Mouse (Mus musculus): Measurements from ENCODE around the gene Astn1. TPM values are rescaled to one million over a fixed set of nuclear protein-coding genes. Genes with fewer than 3 reads are reported as not detected.

Astn1 gene
- polyA plus RNA-seq, 1 experiment from 2014 or later, result 32.0 TPM

GRCm38 (mm10) chr1:158597996-158598395, 235.9 kb downstream of the Astn1 start:
- H3K36me3 ChIP-seq, result peaks cover 22% of the 10 kb centered on the region
- no peak overlapping the region for H3K4me3 ChIP-seq
- H3K4me1 ChIP-seq (replicated peaks), result 0 out of 2 replicates have a peak, but pooled peaks cover 6% of the 10 kb centered on the region
- no peaks in the 10 kb centered on the region for H3K27me3 ChIP-seq
- no peak overlapping the region for H3K9ac ChIP-seq
- H3K4me2 ChIP-seq, result no peak overlapping the region
- 83% methylated on average over 7 of the region's 7 CpGs for WGBS
- H3K27ac ChIP-seq, result no peak overlapping the region
- H3K9me3 ChIP-seq, result no peaks in the 10 kb centered on the region
- ATAC-seq (ENCODE audit: low FRiP score), result no peak

- no peak overlapping the region for H3K9ac ChIP-seq
- 71% methylated on average over 2 of the region's 2 CpGs for WGBS
- H3K4me2 ChIP-seq, result no peak overlapping the region
- H3K4me1 ChIP-seq (replicated peaks), result 0 out of 2 replicates have a peak, but pooled peaks cover 6% of the 10 kb centered on the region
- no peaks in the 10 kb centered on the region for H3K27me3 ChIP-seq
- H3K36me3 ChIP-seq, result peaks cover 18% of the 10 kb centered on the region
- no peak for ATAC-seq (ENCODE audit: low FRiP score)
- no peaks in the 10 kb centered on the region for H3K9me3 ChIP-seq
- H3K27ac ChIP-seq, result no peak overlapping the region
- no peak overlapping the region for H3K4me3 ChIP-seq
Observed at GRCm38 (mm10) chr1:158599435-158599834, 237.4 kb downstream of the Astn1 start.

- Histone ChIP-seq H3K27me3 (no peaks in the 10 kb centered on the region), H3K27ac (no peak overlapping the region), H3K36me3 (peaks cover 31% of the 10 kb centered on the region), H3K4me1 (replicated peaks) (no peaks in the 10 kb centered on the region), H3K9me3 (no peaks in the 10 kb centered on the region), H3K4me2 (no peak overlapping the region), H3K9ac (no peak overlapping the region), H3K4me3 (no peak overlapping the region)
- no peak for ATAC-seq (ENCODE audit: low FRiP score)
- WGBS, result 34% methylated on average over 2 of the region's 2 CpGs
Observed at GRCm38 (mm10) chr1:158603056-158603455, 241.0 kb downstream of the Astn1 start.

GRCm38 (mm10) chr1:158604149-158604548, 242.1 kb downstream of the Astn1 start:
- H3K9ac ChIP-seq, result no peak overlapping the region
- ATAC-seq (ENCODE audit: low FRiP score), result no peak
- H3K4me1 ChIP-seq (replicated peaks), result no peaks in the 10 kb centered on the region
- no peaks in the 10 kb centered on the region for H3K27me3 ChIP-seq
- no peak overlapping the region for H3K4me2 ChIP-seq
- peaks cover 36% of the 10 kb centered on the region for H3K36me3 ChIP-seq
- H3K27ac ChIP-seq, result no peak overlapping the region
- 90% methylated on average over 1 of the region's 1 CpGs for WGBS
- H3K4me3 ChIP-seq, result no peak overlapping the region
- no peaks in the 10 kb centered on the region for H3K9me3 ChIP-seq

- Histone ChIP-seq H3K36me3 (peaks cover 37% of the 10 kb centered on the region), H3K4me3 (no peak overlapping the region), H3K4me1 (replicated peaks) (no peaks in the 10 kb centered on the region), H3K4me2 (no peak overlapping the region), H3K27me3 (no peaks in the 10 kb centered on the region), H3K9me3 (no peaks in the 10 kb centered on the region), H3K27ac (no peak overlapping the region), H3K9ac (no peak overlapping the region)
- 90% methylated on average over 4 of the region's 4 CpGs for WGBS
- no peak for ATAC-seq (ENCODE audit: low FRiP score)
Observed at GRCm38 (mm10) chr1:158605597-158605996, 243.5 kb downstream of the Astn1 start.

- Histone ChIP-seq H3K9me3 (no peaks in the 10 kb centered on the region), H3K27ac (no peak overlapping the region), H3K9ac (no peak overlapping the region), H3K27me3 (no peaks in the 10 kb centered on the region), H3K4me1 (replicated peaks) (no peaks in the 10 kb centered on the region), H3K4me3 (no peak overlapping the region), H3K4me2 (no peak overlapping the region), H3K36me3 (peaks cover 39% of the 10 kb centered on the region)
- WGBS, result 94% methylated on average over 10 of the region's 10 CpGs
- ATAC-seq (ENCODE audit: low FRiP score), result no peak
Observed at GRCm38 (mm10) chr1:158606324-158606723, 244.3 kb downstream of the Astn1 start.

- Histone ChIP-seq H3K9me3 (no peaks in the 10 kb centered on the region), H3K9ac (no peak overlapping the region), H3K27me3 (no peaks in the 10 kb centered on the region), H3K36me3 (peaks cover 39% of the 10 kb centered on the region), H3K4me2 (no peak overlapping the region), H3K27ac (no peak overlapping the region), H3K4me1 (replicated peaks) (no peaks in the 10 kb centered on the region), H3K4me3 (no peak overlapping the region)
- 90% methylated on average over 1 of the region's 1 CpGs for WGBS
- ATAC-seq (ENCODE audit: low FRiP score), result no peak
Observed at GRCm38 (mm10) chr1:158607201-158607600, 245.1 kb downstream of the Astn1 start.

- ATAC-seq (ENCODE audit: low FRiP score), result no peak
- Histone ChIP-seq H3K27me3 (no peaks in the 10 kb centered on the region), H3K4me3 (no peak overlapping the region), H3K4me2 (no peak overlapping the region), H3K9me3 (no peaks in the 10 kb centered on the region), H3K4me1 (replicated peaks) (no peaks in the 10 kb centered on the region), H3K27ac (no peak overlapping the region), H3K9ac (no peak overlapping the region), H3K36me3 (peaks cover 43% of the 10 kb centered on the region)
- WGBS, result 95% methylated on average over 1 of the region's 1 CpGs
Observed at GRCm38 (mm10) chr1:158615202-158615601, 253.1 kb downstream of the Astn1 start.

GRCm38 (mm10) chr1:158617943-158618342, 255.9 kb downstream of the Astn1 start:
- Histone ChIP-seq H3K27ac (no peak overlapping the region), H3K4me1 (replicated peaks) (no peaks in the 10 kb centered on the region), H3K36me3 (peaks cover 25% of the 10 kb centered on the region), H3K27me3 (no peaks in the 10 kb centered on the region), H3K4me3 (no peak overlapping the region), H3K9ac (no peak overlapping the region), H3K4me2 (no peak overlapping the region), H3K9me3 (no peaks in the 10 kb centered on the region)
- 68% methylated on average over 4 of the region's 4 CpGs for WGBS
- ATAC-seq (ENCODE audit: low FRiP score), result no peak

- H3K4me2 ChIP-seq, result no peak overlapping the region
- 88% methylated on average over 4 of the region's 4 CpGs for WGBS
- no peak overlapping the region for H3K9ac ChIP-seq
- no peak overlapping the region for H3K27ac ChIP-seq
- H3K9me3 ChIP-seq, result no peaks in the 10 kb centered on the region
- no peaks in the 10 kb centered on the region for H3K4me1 ChIP-seq (replicated peaks)
- H3K36me3 ChIP-seq, result peaks cover 4% of the 10 kb centered on the region; the same call in 1 of the 2 replicates
- no peak for ATAC-seq (ENCODE audit: low FRiP score)
- H3K27me3 ChIP-seq, result no peaks in the 10 kb centered on the region
- no peak overlapping the region for H3K4me3 ChIP-seq
Observed at GRCm38 (mm10) chr1:158632935-158633334, 270.9 kb downstream of the Astn1 start.

GRCm38 (mm10) chr1:158633441-158633840, 271.4 kb downstream of the Astn1 start:
- Histone ChIP-seq H3K4me3 (no peak overlapping the region), H3K27ac (no peak overlapping the region), H3K9ac (no peak overlapping the region), H3K9me3 (no peaks in the 10 kb centered on the region), H3K27me3 (no peaks in the 10 kb centered on the region), H3K4me1 (replicated peaks) (no peaks in the 10 kb centered on the region), H3K36me3 (peaks cover 5% of the 10 kb centered on the region; the same call in 1 of the 2 replicates), H3K4me2 (no peak overlapping the region)
- WGBS, result 71% methylated on average over 2 of the region's 2 CpGs
- no peak for ATAC-seq (ENCODE audit: low FRiP score)

GRCm38 (mm10) chr1:158641306-158641705, 279.2 kb downstream of the Astn1 start:
- H3K9me3 ChIP-seq, result no peaks in the 10 kb centered on the region
- no peak overlapping the region for H3K4me3 ChIP-seq
- no peak overlapping the region for H3K27ac ChIP-seq
- H3K4me1 ChIP-seq (replicated peaks), result no peaks in the 10 kb centered on the region
- H3K36me3 ChIP-seq, result peaks cover 18% of the 10 kb centered on the region
- H3K9ac ChIP-seq, result no peak overlapping the region
- no peak for ATAC-seq (ENCODE audit: low FRiP score)
- H3K27me3 ChIP-seq, result no peaks in the 10 kb centered on the region
- 84% methylated on average over 2 of the region's 2 CpGs for WGBS
- no peak overlapping the region for H3K4me2 ChIP-seq

GRCm38 (mm10) chr1:158642247-158642646, 280.2 kb downstream of the Astn1 start:
- H3K9me3 ChIP-seq, result no peaks in the 10 kb centered on the region
- ATAC-seq (ENCODE audit: low FRiP score), result no peak

More at GRCm38 (mm10) chr1:158642247-158642646, 280.2 kb downstream of the Astn1 start:
- Histone ChIP-seq H3K27me3 (no peaks in the 10 kb centered on the region), H3K36me3 (peaks cover 18% of the 10 kb centered on the region), H3K4me2 (no peak overlapping the region), H3K4me3 (no peak overlapping the region), H3K27ac (no peak overlapping the region), H3K9ac (no peak overlapping the region), H3K4me1 (replicated peaks) (no peaks in the 10 kb centered on the region)
